Mouse (Mus musculus) hindlimb bud, embryonic 11.5 days (tissue): Measurements from ENCODE around the gene March4.

Experiments used
- DNase-seq: peaks from one replicate; pipeline ENCODE4 v3.0.0-alpha.2; 2012; ENCODE audit warnings: low read depth, low spot score; ENCODE audit errors: extremely low spot score

The March4 gene

GRCm38 (mm10) chr1:72450790-72451189, 85.9 kb downstream of the March4 start:
- no peak for DNase-seq

GRCm38 (mm10) chr1:72449752-72450151, 87.0 kb downstream of the March4 start:
- DNase-seq = no peak

DNA sequence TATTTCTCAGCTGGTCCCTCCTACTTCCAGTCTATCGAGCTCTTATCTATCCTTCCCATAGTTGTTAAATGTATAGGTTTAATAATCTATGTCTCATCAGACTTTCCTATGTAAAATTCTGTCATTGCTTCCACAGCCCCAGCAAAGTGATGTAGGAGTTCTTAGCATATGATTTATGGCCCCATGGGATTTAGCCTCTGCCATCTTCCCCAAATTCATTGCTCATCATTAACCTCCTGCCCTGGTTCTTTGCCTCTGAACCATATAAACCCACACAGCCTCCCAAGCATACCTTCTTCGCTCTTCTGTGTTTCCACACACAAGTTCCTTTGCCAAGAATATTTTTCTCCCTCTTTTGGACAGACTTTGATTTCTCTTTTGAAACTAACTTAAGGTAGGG, 94.0 kb downstream of the March4 start:
- no peak for DNase-seq

DNA sequence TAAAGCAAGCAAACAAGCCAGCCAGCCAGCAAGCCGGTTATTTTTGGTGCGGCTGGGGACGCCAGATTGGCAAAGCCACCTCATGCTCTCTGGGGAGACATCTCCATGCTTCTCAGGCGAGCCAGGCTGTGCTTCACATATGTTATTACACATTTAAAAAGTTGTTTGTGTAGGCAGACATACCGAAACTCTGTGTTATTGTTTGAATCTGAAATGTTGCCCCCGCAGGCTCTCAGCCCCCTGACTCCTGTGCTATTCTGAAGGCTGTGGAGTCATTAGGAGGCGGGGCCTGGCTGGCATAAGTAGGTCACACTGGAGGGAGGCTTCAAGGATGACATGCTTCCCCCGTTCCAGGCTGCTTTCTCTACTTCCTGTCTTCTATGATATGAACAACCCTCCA, 97.6 kb downstream of the March4 start:
- no peak for DNase-seq

DNA sequence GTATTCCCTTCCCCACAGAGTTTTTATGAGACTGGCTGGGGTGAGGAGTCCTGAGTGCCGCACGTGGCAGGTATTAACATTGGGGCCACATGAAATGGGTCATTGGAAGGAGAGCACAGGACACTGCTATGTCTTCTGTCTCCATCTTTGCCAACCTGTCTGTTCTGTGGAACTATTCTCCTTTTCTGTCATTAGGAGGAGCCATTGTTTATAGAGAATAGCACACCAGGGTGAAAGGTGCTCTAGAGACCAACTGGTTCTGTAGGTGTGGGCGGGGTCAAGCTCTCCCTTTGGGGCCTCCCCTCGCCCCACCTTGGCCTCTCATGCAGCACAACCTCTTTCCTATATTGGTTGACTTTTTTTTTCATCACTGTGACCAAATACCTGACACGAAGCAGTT, 99.8 kb downstream of the March4 start:
- no peak for DNase-seq

GRCm38 (mm10) chr1:72434510-72434909, 102.2 kb downstream of the March4 start:
- no peak for DNase-seq

- no peak for DNase-seq
Measured at GRCm38 (mm10) chr1:72432579-72432978, 104.2 kb downstream of the March4 start.

DNA sequence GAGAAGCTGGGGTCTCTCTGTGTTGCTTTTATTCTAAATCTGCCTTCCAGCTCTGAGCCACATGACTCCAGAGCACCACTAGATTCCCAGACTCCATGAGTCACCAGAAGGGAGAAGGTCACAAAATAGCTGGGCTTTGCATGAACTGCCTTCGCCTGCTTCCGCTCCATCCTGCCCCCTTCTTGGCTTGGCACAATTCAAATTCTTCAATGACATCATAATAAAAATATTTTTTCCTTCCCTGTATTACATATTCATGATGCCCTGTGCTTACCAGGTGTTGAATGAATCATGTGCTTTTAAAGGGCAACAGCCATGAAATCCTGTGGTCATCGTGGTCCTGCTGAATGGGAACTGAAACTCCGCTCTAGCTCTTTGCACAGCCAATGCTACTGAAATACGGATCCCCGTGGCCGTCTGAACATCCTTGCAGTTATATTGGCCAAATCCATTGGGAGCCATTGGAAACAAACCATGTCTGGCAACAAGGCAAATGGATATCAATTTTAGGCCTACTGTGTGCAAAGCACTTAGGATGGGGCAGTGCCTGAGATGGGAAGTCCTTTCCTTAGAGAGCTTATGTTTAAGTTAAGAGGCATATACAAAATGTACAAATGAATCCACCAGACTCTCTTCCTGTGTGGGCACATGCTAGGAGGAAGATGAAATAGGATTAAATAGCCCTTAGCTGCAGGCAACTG, 107.5 kb downstream of the March4 start:
- no peak for DNase-seq

DNA sequence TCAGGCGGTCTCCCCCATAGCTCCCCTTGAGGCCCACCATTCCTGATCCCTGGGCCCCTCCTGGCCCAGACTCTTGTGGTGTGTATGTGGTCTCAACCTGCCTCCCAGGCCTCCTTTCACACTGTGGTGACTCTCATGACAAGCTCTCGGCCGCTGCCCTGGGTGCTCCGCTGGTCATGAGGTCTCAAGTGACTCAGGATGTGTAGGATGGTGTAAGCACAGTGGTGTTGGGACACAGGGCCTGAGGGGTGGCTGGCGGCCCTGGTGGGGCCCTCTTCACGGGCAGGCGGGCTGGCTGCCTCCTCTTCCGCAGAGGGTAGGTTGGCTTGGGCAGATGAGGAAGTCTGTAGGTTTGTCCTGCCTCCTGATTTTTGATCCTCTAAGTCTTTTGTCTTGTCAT, 108.2 kb downstream of the March4 start:
- no peak for DNase-seq

DNA sequence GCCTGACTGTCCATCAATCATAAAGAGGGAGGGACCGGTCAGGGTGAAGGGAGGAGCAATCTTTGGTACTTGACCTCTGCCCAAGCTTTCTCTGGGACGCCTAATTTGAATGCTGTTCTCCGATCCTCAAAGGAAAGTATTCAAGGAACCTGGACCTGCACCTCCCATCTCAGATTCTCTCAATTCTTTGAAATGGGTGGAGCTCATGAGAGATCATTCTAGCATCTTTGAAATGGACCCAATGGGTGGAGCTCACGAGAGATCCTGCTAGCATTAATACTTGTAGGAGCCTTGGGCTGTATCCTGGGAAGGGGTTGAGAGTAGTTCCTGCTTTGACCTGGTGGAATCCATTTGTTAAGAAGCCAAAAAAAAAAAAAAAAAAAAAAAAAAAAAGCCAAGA, 110.3 kb downstream of the March4 start:
- DNase-seq = no peak

- DNase-seq = no peak
Measured at GRCm38 (mm10) chr1:72422121-72422520, 114.6 kb downstream of the March4 start.

GRCm38 (mm10) chr1:72420220-72420619, 116.5 kb downstream of the March4 start:
- DNase-seq = no peak

GRCm38 (mm10) chr1:72418744-72419655, 117.7 kb downstream of the March4 start:
- DNase-seq = no peak

GRCm38 (mm10) chr1:72414561-72415253, 122.0 kb downstream of the March4 start:
- DNase-seq = no peak

GRCm38 (mm10) chr1:72414133-72414532, 122.6 kb downstream of the March4 start:
- no peak for DNase-seq

GRCm38 (mm10) chr1:72413205-72413604, 123.5 kb downstream of the March4 start:
- DNase-seq = no peak

GRCm38 (mm10) chr1:72411108-72411507, 125.6 kb downstream of the March4 start:
- DNase-seq = no peak

DNA sequence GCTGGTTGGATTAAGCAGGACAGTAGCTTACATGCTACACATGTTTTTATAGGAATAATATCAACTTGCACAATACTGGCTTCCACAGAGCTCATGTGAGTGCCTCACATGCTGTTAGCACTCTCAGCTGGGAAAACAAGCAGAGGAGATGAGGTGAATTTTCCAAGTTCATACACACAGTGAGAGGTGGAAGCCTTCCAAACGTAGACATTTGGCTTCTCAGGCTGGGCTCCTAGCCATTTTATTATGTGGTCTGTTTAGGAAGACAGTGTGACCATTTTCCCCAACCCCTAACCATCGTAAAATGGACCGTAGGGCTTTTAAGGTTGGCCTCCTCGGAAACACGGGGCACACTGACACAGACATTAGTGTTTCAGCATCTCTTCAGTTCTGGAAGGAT, 126.8 kb downstream of the March4 start:
- DNase-seq = no peak

GRCm38 (mm10) chr1:72406505-72407079, 130.1 kb downstream of the March4 start:
- no peak for DNase-seq

- DNase-seq = no peak
Measured at GRCm38 (mm10) chr1:72401331-72402069, 135.2 kb downstream of the March4 start.

GRCm38 (mm10) chr1:72400616-72401015, 136.1 kb downstream of the March4 start:
- DNase-seq = no peak
